Mouse (Mus musculus): Measurements from ENCODE around the gene Plekha1.

DNA sequence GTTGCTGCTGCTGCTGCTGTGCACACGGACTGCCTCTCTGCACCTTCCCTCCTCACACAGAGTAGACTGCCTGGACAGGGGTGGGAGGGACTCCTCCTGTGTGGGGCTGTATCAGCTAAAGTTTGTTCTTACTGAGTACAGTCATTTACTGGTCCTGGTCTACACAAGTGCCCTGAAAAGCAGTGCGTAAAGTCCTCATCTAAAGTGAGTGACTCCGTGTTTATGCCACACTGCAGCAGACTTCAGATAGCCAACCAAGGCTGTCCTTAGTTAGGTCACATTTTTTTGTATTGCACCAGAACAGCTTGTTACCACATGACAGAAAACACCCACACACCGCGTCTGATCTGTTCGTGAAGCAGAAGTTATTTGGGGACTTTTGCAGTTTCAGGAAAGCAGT lies 27.4 kb downstream of the Plekha1 start:
- TF ChIP-seq CEBPB (IDR thresholded peaks at IDR 0.05; ENCODE audit: insufficient read depth, poor library complexity, severe bottlenecking) (no peak), USF1 (IDR thresholded peaks at IDR 0.05; ENCODE audit: low read depth) (no peak)
